Mouse (Mus musculus): ENCODE measurements around the gene Lad1. TPM values are rescaled to one million over a fixed set of nuclear protein-coding genes. Genes with fewer than 3 reads are reported as not detected.

The Lad1 gene
- total RNA-seq, 2 experiments from 2014 or later = 1.1 to 1.5 TPM

DNA sequence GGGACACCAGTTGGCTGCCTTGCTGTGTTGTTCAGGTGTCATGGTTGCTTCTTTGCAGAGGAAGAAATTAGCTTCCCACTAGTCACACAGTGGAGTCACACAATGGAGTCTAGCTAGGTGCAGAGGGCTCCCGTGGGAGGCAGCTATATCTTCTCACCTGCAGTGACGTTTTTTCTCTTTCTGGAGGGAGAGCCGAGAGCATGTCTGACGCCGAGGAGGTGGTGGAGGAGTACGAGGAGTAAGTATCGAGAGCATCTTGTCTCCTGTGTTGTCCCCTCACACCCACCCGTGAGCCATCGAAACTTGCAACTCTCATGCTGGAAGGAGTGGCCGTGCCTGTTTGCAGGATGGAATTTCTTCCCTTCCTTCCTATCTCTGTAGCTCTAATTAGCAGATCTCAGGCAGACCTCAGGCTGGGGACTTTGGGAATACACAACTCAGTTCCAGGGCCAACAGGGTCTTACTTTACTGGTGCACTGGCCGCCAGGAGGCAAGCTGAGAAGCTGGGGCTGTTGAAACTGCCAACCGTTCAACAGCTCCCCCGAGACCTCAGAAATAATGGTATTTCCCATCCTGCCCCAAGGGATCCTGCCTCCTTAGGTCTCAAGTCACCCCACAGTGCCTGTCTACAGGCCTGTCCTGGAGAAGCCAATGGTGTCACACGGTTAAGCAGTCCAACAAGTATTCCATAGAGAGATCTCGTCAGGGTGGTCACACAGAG, 22.4 kb downstream of the Lad1 start:
- intact Hi-C loops (cut with DNase I) = no loop called here
- DNase-seq (ENCODE audit: low spot score in 2 of 2) = peak in 1 of 2 experiments; percentile 13

DNA sequence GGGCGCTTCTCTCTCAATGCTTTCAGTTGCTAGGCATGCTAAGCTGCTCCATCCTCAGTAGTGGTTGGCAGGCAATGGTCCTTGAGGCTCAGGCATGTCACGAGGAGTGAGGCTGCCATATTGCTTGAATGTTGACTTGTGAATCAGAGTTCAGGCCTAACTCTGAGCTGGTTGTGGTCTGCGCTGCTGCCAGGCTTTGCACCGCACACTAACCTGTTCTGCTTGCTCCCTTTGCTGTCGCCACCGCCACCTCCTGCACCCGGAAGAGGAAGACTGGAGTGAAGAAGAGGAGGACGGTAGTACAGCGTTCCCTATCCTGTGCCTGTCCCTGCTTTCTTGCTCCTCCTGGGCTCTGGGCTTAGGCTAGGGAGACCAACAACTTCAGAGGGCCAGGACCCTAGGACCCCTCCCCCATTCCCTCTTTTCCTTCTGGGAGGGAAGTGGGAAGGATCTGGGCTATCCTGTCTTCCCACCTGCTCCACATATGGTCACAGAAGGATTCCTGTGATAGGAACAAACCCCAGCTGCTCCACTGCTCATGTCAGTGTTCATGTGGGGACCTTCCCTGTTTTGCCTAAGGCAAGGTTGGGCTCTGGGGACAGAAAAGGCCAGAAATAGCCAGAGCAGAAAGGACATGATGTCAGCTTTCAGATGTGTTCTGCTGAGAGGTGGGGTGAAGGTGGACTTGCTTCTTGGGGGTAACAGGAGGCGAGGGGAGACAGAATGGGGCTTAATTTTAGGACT, 25.3 kb downstream of the Lad1 start:
- intact Hi-C loops (cut with DNase I) = no loop called here
- no peak for DNase-seq (ENCODE audit: low spot score in 2 of 2)

- intact Hi-C loops (cut with DNase I) = no loop called here
- DNase-seq (ENCODE audit: low spot score in 2 of 2) = no peak
These were observed 26.1 kb downstream of the Lad1 start for GRCm38 (mm10) chr1:135844481-135844880.

GRCm38 (mm10) chr1:135846632-135847031, 28.2 kb downstream of the Lad1 start:
- no peak for DNase-seq (ENCODE audit: low spot score in 2 of 2)
- intact Hi-C loops (cut with DNase I) = no loop called here

DNA sequence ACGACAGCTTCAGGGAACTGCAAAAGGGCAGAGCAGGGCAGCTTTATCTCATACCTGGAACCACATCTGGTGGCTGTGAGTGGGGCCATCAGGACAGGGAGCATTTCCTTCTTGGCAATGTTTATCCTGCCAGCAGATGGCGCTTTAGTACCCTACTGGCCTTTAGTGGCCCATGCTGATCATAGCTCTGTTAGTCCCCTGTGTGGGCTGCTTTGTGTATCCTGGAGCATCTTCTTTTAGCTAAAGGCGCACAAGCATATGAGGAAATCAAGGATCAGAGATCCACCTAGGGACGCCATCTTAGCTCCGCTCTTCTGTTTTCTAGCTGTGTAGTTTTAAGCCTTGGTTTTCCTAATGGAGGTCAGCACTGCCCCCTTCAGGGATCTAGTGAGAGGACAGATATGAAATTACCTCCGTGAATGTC, 28.8 kb downstream of the Lad1 start:
- DNase-seq (ENCODE audit: low spot score in 2 of 2) = no peak
- intact Hi-C loops (cut with DNase I) = no loop called here

GRCm38 (mm10) chr1:135847611-135848351, 29.4 kb downstream of the Lad1 start:
- intact Hi-C loops (cut with DNase I) = no loop called here
- DNase-seq (ENCODE audit: low spot score in 2 of 2) = no peak

GRCm38 (mm10) chr1:135850722-135851512, 32.5 kb downstream of the Lad1 start:
- peak in 1 of 2 experiments; percentile 14 for DNase-seq (ENCODE audit: low spot score in 2 of 2)
- intact Hi-C loops (cut with DNase I) = no loop called here

DNA sequence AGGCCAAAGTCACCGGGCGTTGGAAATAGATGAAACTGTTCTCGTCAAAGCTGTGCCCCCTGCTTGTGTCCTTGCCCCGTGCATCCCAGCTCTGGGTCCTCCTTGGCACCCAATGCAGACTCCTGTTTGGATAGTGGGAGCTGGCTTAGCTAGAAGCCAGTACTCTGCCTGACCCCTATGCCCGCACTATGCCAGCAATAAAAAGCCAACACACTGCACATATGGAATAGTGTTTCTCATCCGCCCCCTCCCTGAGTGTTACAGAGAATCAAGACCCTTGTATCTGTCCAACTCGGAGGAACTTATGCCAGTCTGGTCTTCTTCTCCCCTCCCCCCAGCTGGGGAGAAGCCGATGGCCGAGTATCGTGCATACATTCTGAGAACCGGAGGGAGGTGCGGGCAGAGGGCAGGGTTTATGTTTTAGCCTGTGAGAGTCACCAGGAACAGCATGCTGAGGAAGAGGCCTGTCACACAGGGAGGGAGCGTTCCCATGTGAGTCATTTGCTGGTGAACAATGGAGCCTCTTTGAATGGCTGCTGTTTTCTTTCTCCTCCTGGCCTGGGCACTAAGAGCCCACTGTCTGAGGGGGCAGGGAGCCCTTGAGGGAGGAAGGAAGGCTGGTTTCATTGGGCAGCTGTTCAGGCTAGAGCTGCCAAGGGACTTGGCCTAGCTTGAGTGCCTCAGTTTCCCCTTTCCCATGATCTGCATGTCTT, 33.8 kb downstream of the Lad1 start:
- DNase-seq (ENCODE audit: low spot score in 2 of 2) = no peak
- intact Hi-C loops (cut with DNase I) = no loop called here

GRCm38 (mm10) chr1:135853200-135853599, 34.8 kb downstream of the Lad1 start:
- intact Hi-C loops (cut with DNase I) = no loop called here
- no peak for DNase-seq (ENCODE audit: low spot score in 2 of 2)

DNA sequence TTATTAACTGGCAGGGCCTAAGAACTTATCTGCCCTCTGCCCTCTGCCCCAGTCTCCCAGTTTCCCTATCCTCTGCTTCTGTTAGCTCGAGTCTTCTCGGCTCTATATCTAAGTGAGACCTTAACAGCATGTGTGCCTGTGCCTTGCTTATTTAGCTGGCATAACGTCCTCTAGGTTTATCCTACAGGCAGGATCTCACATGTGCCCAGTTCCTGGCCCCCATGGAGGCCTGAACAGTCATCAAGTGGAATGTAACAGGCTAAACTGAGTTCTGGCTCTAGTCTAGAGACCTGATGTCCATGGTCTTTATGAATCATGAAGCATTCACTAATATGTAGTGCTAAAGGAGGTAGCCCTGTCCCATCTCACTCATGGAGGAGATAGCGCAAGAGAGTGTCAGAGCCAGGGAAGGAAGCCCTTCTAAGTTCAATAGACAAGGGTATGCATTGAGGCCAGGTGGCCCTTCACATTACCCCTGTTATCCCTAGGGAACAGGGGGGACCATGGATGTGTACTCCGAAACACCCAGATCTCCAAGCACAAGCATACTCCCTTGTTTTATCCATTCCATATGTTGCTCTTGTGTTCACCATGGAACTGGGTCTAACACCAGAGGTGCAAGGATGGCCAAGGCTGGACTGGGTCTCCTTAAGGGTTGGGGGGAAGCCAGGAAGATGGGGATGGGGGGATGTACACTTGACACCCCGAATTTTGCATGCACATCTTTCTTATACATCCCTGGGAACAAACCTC, 36.4 kb downstream of the Lad1 start:
- no peak for DNase-seq (ENCODE audit: low spot score in 2 of 2)
- intact Hi-C loops (cut with DNase I) = no loop called here

- DNase-seq (ENCODE audit: low spot score in 2 of 2) = no peak
- intact Hi-C loops (cut with DNase I) = no loop called here
These were observed 36.9 kb downstream of the Lad1 start for GRCm38 (mm10) chr1:135855344-135855687.

- intact Hi-C loops (cut with DNase I) = no loop called here
- DNase-seq (ENCODE audit: low spot score in 2 of 2) = no peak
These were observed 37.7 kb downstream of the Lad1 start for GRCm38 (mm10) chr1:135856070-135856469.

DNA sequence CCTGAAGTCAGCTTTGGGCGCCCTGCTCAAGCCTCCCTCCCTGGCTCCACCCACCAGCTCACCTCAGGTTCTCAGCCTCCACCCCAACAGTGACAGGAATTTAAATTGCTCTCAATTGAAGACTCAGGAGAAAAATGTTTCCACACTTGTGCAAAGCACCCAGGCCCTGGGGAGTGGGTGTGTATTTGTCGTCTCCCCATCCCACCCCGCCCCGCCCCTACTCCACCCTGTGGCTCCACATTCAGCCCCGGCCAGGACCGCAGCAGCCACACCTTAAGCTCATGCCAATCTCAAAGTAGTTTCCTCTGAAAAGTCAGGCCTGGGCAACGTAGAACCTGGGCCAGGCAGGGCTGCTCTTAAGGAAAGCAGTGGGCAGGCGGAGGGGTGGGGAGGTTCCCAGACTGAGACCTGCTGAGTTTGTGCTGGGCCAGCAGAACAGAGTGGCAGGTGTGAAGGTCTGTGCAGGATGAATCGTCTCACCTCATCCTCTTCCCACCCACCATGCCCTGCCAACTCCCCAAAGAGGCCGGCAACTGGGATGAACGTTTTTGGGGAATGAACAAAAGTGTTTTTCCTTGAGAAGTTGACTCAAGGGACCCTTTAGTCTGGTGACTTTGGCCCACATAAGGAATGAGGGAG, 38.9 kb downstream of the Lad1 start:
- intact Hi-C loops (cut with DNase I) = no loop called here

DNA sequence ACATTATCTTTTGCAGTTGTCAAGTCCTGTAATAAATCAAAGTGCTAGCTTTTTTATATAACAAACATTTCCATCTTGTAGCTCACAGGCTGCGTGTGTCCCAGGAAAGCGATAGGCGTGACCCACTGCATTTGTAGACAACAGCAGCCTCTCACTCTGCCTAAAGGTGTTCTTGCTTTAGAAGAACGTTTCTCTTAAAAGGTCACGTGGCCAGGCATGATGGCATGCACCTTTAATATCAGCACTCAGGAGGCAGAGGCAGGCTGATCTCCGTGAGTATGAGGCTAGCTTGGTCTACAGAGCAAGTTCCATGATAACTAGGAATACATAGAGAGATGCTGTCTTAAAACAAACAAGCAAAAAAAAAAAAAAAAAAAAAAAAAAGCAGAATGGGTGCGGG, 40.1 kb downstream of the Lad1 start:
- DNase-seq (ENCODE audit: low spot score in 2 of 2) = no peak
- intact Hi-C loops (cut with DNase I) = no loop called here

More for the DNA sequence above, 38.9 kb downstream of the Lad1 start:
- no peak for DNase-seq (ENCODE audit: low spot score in 2 of 2)

GRCm38 (mm10) chr1:135861091-135861490, 42.7 kb downstream of the Lad1 start:
- intact Hi-C loops (cut with DNase I) = no loop called here
- no peak for DNase-seq (ENCODE audit: low spot score in 2 of 2)

DNA sequence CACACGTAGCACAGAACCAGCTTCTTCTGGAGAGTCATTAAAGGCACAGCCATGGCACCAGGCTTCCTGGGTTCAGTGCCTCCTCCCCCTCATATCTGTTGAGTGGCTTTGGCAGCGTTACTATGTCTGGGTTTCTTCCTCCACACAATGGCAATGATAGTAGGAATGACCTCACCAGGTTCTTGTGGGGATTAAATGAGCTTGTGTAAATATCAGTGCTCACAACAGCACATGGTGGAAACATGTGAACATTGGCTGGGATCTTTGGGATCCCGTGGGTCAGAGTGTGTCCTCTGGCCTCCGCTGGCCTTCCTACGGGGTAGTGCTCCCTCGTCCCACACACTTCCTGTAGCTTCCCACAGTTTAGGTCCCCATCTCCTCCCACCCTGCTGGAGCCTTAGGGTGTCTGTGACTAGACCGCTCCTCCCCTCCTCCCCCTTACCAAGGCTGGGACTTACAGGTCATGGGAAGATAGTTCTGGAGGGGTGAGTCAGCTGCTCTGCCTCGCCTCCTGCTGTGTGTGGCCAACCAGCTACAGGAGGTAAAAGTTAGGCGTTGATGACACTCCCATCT, 43.7 kb downstream of the Lad1 start:
- no peak for DNase-seq (ENCODE audit: low spot score in 2 of 2)
- intact Hi-C loops (cut with DNase I) = no loop called here

DNA sequence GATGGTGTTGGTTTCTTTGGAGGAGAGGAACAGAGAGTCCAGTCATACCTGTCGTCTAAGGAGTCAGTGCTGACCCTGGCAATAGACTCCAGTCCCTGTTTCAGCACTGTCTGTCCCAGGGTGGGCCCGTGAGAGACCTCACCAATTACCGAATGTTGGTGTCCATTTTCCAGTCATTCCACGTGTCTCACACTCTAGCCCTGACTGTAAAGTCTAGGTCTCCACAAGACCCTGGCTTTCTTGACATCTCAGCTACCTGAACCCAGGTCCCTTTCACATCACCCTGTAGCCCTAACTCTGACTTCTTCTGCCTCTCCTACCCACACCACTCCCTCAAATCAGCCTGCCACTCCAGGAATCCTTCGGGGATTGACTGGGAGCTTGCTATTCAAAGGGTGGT, 44.2 kb downstream of the Lad1 start:
- DNase-seq (ENCODE audit: low spot score in 2 of 2) = no peak
- intact Hi-C loops (cut with DNase I) = no loop called here
